Mouse (Mus musculus) embryonic stem cell, embryonic (primary cell): ENCODE results near the gene Nhsl1.

Experiments used
- CTCF ChIA-PET, 4 experiments: fragments of 300-600 bp in 2 of 4; fragments of 350-600 bp in 2 of 4; sonication (Branson Sonifier 250); formaldehyde crosslinking; loops; one replicate each; lab custom pipeline; 2022; ENCODE audit warnings: inconsistent platforms in 2 of 4; lab: Charles Lee
- POLR2A ChIA-PET, 4 experiments: fragments of 300-600 bp in 2 of 4; fragments of 350-600 bp in 2 of 4; sonication (Branson Sonifier 250); formaldehyde crosslinking; loops; one replicate each; lab custom pipeline; 2022; ENCODE audit warnings: antibody characterized with exemption in 4 of 4, inconsistent platforms in 1 of 4; lab: Charles Lee

Nhsl1 gene

DNA sequence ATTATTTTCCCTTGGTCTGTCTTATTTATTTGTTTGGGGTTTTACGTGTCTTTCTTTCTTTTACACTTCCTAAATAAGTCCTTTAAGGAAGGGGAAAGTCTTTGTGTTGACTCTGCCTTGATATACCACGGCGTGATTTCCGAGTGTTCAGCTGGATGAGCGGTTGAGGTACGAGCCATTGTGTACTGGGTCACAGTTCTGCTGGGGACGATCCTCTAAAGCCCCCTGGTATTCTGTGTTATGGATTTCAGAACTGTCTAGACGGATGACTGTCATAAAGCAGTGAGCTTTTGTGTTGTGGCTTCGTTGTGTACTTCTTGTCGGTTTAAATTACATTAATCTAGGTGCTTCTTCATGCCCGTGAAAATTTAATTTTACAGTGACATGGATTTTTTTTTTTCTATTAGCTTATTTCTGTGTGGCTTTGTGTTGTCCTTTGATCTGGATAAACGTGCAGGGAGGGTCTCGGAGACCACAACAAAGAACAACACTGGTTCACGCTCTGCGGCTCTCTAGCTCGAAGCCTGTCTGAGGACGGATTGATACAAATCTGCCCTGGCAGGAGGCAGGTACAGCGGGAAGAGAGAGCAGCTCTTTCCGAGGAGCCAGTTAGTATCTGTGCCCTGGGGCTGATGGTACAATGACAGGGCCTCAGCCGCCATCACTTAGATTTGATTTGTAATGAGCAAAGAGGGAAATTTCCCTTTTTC, 151.7 kb downstream of the Nhsl1 start:
- ChIA-PET POLR2A (interaction anchor here in 3 of 4 experiments (0.5 to 3.2 kb wide), 12 partner anchors 8 to 1376 kb away, joined by 3 to 27 read pairs (median 3); partner anchors contain the start of gene Ccdc28a (in 1 of the 3)), CTCF (interaction anchor here (0.6 to 1.9 kb wide), 4 partner anchors 9 to 76 kb away, joined by 3 to 9 read pairs (median 3); no protein-coding TSS in a partner anchor)

DNA sequence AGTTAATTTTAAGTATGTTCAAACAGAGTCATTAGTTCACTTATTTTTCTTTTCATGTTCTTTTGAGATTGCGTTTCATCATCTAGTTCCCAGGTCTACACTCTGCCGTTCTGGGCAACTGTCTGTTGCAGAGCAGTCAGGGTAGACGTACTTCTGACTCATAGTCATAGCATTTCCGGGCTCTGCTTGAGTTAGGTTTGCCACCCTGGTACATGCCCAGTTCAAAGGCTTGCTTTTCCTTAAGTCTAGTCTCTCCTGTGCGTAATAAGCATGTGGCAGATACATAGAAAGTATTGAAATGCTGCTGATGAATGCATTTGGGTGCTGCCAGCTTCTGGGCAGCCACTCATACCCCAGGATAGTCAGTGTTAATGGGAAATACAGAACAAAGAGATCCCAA, 152.9 kb downstream of the Nhsl1 start:
- ChIA-PET CTCF (no interaction called here), POLR2A (interaction anchor here in 1 of 4 experiments (1.2 to 3.2 kb wide), 2 partner anchors 9 to 12 kb away, joined by 4 to 27 read pairs; no protein-coding TSS in a partner anchor)

DNA sequence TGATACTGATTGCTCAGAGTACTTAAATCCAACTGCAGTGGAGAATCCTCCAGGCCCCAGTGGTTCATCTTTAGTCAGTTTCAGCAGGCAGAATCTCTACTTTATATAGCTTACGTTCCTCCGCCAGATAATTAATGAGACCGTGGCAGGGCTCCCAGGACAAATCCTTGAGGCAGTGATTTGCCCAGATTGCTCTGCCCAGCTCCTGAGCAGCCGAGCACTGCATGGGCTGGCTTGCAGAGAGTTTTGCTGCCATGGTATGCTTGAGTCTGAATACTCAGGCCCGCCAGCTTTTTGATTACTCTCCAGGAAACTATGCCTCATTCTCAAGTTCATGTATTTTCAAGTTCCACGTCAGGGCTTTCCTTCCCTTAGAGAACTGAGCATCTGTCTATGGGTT, 156.3 kb downstream of the Nhsl1 start:
- ChIA-PET CTCF (interaction anchor here in 2 of 4 experiments (0.6 kb wide), 3 partner anchors 12 to 629 kb away, joined by 3 to 7 read pairs (median 6); no protein-coding TSS in a partner anchor), POLR2A (interaction anchor here in 3 of 4 experiments (0.6 to 1.5 kb wide), 6 partner anchors 8 to 41 kb away, joined by 3 to 11 read pairs (median 4); no protein-coding TSS in a partner anchor)

DNA sequence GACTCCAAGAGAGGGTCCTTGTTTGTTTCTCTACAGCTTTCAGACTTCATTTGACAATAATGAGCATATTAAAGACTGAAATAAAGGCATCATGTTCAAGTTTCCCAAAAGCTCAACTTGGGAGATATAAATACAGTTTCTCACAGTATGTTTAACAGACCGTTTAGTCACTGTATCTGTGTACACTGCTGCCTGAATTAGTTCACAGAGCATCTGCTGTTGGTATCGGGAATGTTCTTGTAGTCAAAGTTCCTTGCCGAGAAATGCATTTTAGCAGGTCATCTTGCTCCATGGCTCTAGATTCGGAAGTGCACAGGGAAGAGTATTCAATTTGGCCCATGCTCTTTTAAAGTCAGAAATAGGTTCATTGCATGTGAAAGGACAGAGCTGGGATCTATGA, 159.5 kb downstream of the Nhsl1 start:
- CTCF ChIA-PET: interaction anchor here in 1 of 4 experiments (0.5 kb wide), 1 partner anchor 1014 kb away, joined by 3 read pairs; no protein-coding TSS in a partner anchor
- POLR2A ChIA-PET: interaction anchor here in 3 of 4 experiments (0.6 to 2.0 kb wide), 6 partner anchors 9 to 67 kb away, joined by 3 to 11 read pairs (median 5); no protein-coding TSS in a partner anchor

DNA sequence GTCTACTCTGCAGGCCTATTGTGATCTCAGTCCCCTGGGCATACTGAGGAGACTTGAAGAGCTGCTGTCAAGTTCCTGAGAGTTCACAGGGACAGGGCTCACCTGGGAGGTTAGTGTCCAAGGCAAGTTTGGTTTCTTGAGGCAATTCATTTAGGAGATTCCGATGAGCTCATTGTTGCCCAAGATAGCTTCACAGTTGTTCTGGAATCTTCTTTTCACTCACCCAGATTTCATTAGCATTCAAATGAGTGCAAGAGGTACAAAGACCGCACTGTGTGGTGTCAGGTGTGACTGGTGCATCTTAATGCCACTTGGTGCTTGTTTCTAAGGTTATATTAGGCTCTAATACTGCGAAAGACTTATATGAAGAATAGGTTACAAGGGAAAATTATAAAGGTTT, 160.5 kb downstream of the Nhsl1 start:
- ChIA-PET POLR2A (interaction anchor here in 3 of 4 experiments (0.5 to 2.0 kb wide), 6 partner anchors 10 to 19 kb away, joined by 3 to 11 read pairs (median 8); no protein-coding TSS in a partner anchor), CTCF (interaction anchor here in 1 of 4 experiments (0.5 to 1.0 kb wide), 4 partner anchors 10 to 90 kb away, joined by 3 to 5 read pairs (median 3); no protein-coding TSS in a partner anchor)

DNA sequence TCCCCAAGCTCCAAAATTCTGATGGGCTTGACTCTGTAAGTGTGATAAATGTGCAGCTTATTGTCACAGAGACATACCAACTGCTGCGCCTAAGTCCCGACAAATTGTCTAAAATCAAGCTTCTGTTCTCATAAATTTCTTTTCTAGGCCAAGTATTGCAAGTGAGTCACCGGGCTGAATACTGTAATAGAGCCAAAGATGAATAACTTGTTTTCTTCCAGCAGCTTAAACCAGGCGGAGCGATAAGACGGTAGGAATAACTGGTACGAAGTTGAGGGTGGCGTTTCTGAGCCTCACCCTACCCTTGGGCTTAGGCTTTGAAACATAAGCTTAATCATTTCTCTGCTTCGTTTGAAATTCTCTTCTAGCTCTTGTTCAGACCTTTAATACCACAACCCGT, 162.1 kb downstream of the Nhsl1 start:
- CTCF ChIA-PET: interaction anchor here in 1 of 4 experiments (0.6 kb wide), 1 partner anchor 25 kb away, joined by 3 read pairs; no protein-coding TSS in a partner anchor
- POLR2A ChIA-PET: interaction anchor here in 2 of 4 experiments (0.6 to 1.6 kb wide), 9 partner anchors 9 to 232 kb away, joined by 3 to 4 read pairs (median 3); no protein-coding TSS in a partner anchor

DNA sequence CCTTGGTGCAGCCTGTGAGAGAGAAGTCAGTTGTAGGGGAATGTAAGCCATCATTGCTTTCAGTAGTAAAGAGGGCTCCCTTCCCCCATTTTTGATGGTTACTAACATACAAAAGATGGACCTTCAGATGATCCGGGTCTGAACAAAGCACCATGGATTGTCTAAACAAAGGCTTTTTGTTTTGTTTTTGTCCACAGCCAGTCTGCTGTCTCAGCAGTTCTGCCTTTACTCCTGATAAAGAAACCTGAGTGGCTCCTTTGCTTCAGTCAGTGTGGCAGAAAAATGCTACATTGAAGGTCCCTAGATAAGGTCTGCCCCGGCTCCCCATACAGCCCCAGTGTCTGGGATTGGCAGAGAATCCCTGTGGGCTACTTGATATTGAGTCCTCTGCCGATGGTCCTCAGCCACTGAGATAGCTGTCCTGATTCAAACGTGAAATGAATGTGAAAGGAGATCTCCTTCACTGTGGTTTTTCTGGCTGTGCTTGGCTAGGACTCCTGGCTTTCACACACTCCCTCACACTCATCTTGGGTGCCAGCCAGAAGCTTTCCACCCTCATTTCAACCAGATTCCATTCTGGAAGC, 163.9 kb downstream of the Nhsl1 start:
- ChIA-PET POLR2A (interaction anchor here in 1 of 4 experiments (0.9 to 2.8 kb wide), 3 partner anchors 10 to 22 kb away, joined by 4 to 13 read pairs (median 6); no protein-coding TSS in a partner anchor), CTCF (interaction anchor here in 1 of 4 experiments (0.5 kb wide), 1 partner anchor 147 kb away, joined by 3 read pairs; no protein-coding TSS in a partner anchor)

DNA sequence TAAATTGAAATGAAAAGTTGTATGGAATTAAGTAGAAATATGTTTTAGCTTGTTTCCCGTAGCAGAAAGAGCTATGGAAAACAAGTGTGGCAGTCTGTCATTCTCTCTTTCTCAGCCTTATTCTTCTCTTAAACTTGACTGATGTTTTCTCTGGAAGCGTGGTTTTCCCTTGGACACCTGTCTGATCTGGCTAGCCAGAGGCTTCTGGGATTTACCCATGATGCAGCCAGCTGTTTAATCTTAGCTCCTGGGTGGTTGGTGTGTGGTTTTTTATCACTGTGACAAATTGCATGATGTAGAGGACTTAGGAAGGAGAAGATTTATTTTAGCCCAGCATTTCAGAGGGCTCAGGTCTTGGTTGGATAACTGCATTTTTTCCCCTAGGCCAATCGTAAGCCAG, 164.9 kb downstream of the Nhsl1 start:
- ChIA-PET POLR2A (interaction anchor here in 2 of 4 experiments (0.6 to 2.8 kb wide), 5 partner anchors 9 to 23 kb away, joined by 3 to 13 read pairs (median 4); no protein-coding TSS in a partner anchor), CTCF (no interaction called here)

DNA sequence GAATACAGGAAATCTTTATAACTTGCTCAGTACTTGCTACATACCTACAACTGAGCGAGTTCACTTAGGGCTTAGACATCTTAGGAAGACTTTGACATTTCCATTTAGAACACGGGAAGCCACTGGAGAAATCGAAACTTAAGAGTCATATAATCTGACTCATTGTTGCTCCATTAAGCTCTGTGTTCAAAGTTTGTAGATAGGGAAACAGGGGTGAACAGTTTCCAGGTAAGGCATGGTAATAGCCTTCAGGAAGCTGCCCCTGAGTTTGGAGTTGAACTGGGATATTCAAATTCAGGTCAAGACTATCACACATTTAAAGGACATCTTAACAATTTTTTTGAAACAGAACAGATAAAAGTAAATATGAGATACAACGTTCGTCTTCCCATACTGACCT, 165.9 kb downstream of the Nhsl1 start:
- CTCF ChIA-PET: interaction anchor here in 1 of 4 experiments (0.6 kb wide), 1 partner anchor 44 kb away, joined by 3 read pairs; no protein-coding TSS in a partner anchor
- POLR2A ChIA-PET: interaction anchor here in 2 of 4 experiments (0.7 to 2.8 kb wide), 2 partner anchors 15 to 465 kb away, joined by 3 to 13 read pairs; no protein-coding TSS in a partner anchor

DNA sequence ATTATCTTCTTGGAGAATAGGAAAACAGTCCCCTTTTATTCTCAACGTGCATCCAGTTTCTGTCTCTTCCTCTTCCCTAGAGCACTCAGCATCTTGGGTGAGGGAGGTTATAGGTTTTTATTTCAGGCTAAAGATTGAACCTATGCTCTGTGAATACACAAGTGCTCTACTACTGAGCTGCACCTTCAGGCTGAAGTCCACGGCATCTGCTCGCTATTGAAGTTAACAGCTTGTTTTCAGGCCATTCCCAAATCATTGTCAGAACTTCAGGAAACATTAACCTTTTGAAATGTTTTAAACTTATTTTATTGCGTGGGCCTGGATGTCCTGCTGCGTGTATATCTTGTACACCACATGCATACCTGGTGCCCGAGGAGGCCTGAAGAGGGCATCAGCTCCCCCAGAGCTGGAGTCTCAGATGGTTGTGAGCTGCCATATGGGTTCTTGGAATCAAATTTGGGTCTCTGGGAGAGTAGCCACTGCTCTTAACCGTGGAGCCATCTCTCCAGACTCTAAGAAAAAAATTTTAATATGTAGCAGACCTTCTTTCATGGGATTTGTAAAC, 169.5 kb downstream of the Nhsl1 start:
- POLR2A ChIA-PET: interaction anchor here in 1 of 4 experiments (0.5 kb wide), 1 partner anchor 204 kb away, joined by 3 read pairs; no protein-coding TSS in a partner anchor
- CTCF ChIA-PET: no interaction called here

DNA sequence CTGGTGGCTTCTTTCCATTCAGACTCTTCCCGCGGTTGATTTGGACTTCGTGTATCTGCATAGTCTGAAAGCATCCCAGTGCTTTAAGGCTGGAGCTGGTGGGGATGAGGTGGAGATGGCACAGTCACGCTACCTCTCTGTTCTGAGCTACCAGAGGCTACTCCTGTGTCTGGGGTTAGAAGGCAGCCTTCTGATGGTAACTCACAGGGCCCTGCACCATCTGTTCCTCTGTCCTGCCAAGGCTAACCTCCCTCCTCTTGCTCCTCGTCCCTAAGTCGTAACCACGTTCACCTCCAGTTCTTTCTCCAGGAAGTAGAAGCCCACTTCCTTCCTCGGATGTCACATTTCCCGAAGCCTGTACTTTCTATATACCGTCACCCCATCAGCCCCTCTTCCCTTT, 171.2 kb downstream of the Nhsl1 start:
- CTCF ChIA-PET: interaction anchor here in 1 of 4 experiments (0.6 kb wide), 1 partner anchor 29 kb away, joined by 4 read pairs; no protein-coding TSS in a partner anchor
- POLR2A ChIA-PET: interaction anchor here in 1 of 4 experiments (1.0 to 1.1 kb wide), 2 partner anchors 11 to 16 kb away, joined by 3 read pairs; no protein-coding TSS in a partner anchor

DNA sequence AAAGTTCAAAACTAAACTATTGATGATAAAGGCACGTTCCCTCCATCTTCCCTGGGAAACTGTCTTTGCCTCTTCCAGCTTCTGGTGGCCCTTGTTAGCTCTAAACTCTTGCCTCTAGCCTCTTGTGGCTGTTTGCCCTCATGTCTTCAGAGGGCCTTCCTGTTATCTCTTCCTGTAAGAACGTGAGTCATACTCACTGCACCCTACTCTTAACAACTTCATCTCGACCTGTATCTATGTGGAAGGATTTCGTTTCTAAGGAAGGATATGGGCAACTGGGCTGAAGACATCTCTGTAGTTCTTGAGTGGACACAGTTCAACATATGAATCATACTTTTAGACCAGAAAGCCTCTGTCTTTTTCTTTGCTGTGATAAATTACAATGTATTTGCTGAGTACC, 173.2 kb downstream of the Nhsl1 start:
- ChIA-PET POLR2A (interaction anchor here in 2 of 4 experiments (0.9 to 2.7 kb wide), 10 partner anchors 9 to 66 kb away, joined by 3 to 7 read pairs (median 4); no protein-coding TSS in a partner anchor), CTCF (no interaction called here)

DNA sequence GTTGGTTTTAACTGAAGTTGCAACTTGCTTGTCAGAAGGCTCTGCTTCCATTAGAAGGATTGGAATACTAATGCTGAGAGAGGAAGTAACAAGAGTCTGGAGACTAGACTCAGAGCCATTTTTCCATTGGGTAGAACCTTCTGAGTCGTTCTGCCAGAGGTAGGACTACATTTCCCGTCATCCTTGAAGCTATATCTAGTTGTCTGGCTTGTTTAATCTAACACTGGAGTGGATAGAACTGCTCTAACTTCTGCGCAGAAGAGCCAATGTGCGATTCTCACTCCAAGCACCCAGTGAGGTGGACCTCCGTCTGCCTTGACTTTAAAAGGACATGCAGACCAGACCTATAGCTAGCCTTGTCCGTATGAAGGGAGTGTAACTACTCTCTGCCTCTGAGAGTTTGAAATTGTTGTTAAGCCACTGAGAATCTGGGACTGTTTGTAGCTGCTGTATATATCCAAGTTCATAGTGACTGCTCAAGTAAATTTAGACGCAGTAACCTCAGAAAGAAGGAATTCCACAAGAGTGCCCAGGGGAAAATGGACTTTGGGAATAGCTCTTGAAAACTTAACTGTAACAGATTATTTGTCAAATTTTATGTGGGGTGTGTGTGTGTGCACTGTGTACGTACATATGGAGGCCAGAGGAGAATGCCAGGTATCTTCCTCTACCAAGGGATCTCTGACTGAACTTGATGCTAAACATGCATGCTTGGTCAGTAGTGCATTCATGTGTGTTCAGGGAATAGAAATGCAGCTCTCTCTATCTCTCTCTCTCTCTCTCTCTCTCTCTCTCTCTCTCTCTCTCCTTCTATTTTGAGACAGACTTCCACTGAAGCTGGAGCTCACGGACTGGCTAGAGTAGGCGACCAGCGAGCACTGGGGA, 174.5 kb downstream of the Nhsl1 start:
- ChIA-PET POLR2A (interaction anchor here in 3 of 4 experiments (0.6 to 2.7 kb wide), 12 partner anchors 9 to 288 kb away, joined by 3 to 9 read pairs (median 4); no protein-coding TSS in a partner anchor), CTCF (interaction anchor here in 1 of 4 experiments (0.6 kb wide), 1 partner anchor 79 kb away, joined by 3 read pairs; no protein-coding TSS in a partner anchor)

DNA sequence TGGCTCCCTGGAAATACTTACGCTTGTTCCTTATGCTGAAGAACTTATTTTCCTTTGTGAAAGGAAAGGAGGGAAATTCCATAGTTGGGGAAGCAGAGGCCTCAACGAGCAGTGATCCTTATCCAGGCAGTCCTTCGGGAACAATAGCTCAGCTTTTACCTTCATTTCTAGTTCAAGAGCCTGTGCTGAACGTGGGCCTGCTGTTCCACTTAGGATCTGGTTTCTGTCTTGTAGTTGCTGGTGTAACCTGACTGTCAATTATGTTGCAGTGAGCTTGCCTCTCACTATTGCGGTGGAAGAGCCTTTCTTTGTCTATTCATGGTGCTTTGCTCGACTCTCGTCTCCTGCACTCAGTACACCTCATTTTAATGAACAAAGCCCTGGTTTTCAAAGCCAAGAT, 175.5 kb downstream of the Nhsl1 start:
- ChIA-PET POLR2A (interaction anchor here in 2 of 4 experiments (0.5 to 2.7 kb wide), 6 partner anchors 8 to 93 kb away, joined by 3 to 7 read pairs (median 4); no protein-coding TSS in a partner anchor), CTCF (interaction anchor here in 2 of 4 experiments (0.5 to 1.4 kb wide), 2 partner anchors 35 to 97 kb away, joined by 3 to 4 read pairs; no protein-coding TSS in a partner anchor)

DNA sequence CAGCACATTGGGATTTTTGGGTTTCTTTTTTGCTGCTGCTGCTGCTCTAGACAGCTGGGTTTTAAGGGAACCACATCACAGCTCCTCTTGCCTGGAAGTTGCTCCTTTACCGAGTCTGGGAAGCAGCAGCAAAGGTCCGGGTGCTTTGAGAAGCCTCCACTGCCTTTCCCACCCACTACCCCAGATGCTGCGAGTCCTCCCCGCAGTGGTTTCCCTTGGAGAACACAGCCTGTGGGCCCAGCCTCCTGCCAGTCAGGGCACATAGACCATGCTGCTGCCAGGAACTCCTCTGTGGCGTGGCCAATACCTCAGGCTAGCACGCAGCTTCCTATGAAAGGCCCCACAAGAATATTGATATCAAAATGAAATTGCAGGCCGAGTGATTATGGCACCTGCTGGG, 178.3 kb downstream of the Nhsl1 start:
- POLR2A ChIA-PET: interaction anchor here in 2 of 4 experiments (0.6 to 1.4 kb wide), 4 partner anchors 9 to 772 kb away, joined by 3 to 4 read pairs (median 4); partner anchors contain the start of gene Tnfaip3 (in 1 of the 2)
- CTCF ChIA-PET: interaction anchor here in 1 of 4 experiments (0.6 to 0.7 kb wide), 2 partner anchors 36 to 400 kb away, joined by 3 to 4 read pairs; no protein-coding TSS in a partner anchor

DNA sequence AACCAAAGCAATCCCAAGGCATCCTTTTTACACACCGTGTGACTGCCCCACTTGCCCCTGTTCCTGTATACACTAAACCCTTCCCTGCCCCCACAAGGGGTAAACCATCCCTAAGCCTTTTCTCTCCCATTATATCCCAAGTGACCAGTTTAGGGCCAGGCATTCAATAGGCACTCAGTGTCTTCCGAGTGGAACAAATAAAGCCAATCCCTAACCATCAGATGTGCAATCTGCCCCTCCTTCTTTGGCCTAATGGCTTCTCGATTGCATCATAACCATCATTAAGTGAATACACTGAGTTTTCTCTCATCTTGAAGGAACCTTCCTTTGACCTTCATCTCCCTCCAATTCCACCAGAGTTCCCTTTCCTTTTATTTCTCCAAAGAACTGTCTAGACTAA, 183.2 kb downstream of the Nhsl1 start:
- CTCF ChIA-PET: interaction anchor here in 1 of 4 experiments (0.6 kb wide), 1 partner anchor 14 kb away, joined by 3 read pairs; no protein-coding TSS in a partner anchor
- POLR2A ChIA-PET: interaction anchor here in 1 of 4 experiments (0.7 to 1.8 kb wide), 6 partner anchors 9 to 113 kb away, joined by 3 to 7 read pairs (median 4); no protein-coding TSS in a partner anchor
